Mouse (Mus musculus) CH12.LX (cell line): Measurements from ENCODE around the gene Aspg. TPM values are rescaled to one million over a fixed set of nuclear protein-coding genes. Genes with fewer than 3 reads are reported as not detected.

Source experiments
- DNase-seq: peaks from one replicate; pipeline ENCODE4 v3.0.0-alpha.2; 2013; ENCODE audit errors: extremely low read depth
- H3K27ac ChIP-seq: 2 replicates; pipeline ENCODE4 v1.5.1; 2012; ENCODE audit warnings: low read depth, mild to moderate bottlenecking, control low read depth, moderate library complexity; ENCODE audit not compliant: insufficient read depth
- H3K27me3 ChIP-seq: replicated peaks from 2 replicates; pipeline ENCODE3; 2012; ENCODE audit warnings: inconsistent platforms
- H3K36me3 ChIP-seq, 2 experiments: replicated peaks in 1 of 2; 2 replicates each; pipeline versions ENCODE3 to v1.6.1; 2012; ENCODE audit warnings: inconsistent platforms in 1 of 2, low read length in 1 of 2, mild to moderate bottlenecking in 1 of 2, mixed read lengths in 1 of 2, moderate library complexity in 1 of 2; ENCODE audit not compliant: control insufficient read depth in 1 of 2, insufficient read depth in 1 of 2
- H3K4me1 ChIP-seq, 2 experiments: 2 replicates each; pipeline ENCODE4 v1.6.1; 2012; ENCODE audit warnings: inconsistent platforms in 1 of 2, moderate library complexity in 1 of 2; ENCODE audit not compliant: insufficient read depth in 2 of 2, control insufficient read depth in 1 of 2
- H3K4me2 ChIP-seq: 2 replicates; pipeline ENCODE4 v1.6.1; 2012; ENCODE audit warnings: low read depth, mild to moderate bottlenecking, control low read depth; ENCODE audit not compliant: poor library complexity, insufficient read depth, severe bottlenecking
- H3K4me3 ChIP-seq, 3 experiments: fragments of 150-350 bp in 1 of 3; sonication (generic) in 1 of 3; replicated peaks in 1 of 3; 2 replicates each; pipeline versions ENCODE3 to v1.5.1; 2011 to 2012; ENCODE audit warnings: low read depth in 2 of 3, low read length in 2 of 3, mild to moderate bottlenecking in 2 of 3, moderate library complexity in 2 of 3, control low read depth in 1 of 3, improper control_type of control experiment in 1 of 3, inconsistent platforms in 1 of 3, mixed read lengths in 1 of 3; ENCODE audit not compliant: poor library complexity in 1 of 3
- H3K79me2 ChIP-seq: replicated peaks from 2 replicates; pipeline ENCODE4 v1.6.1; 2012; ENCODE audit warnings: mild to moderate bottlenecking, moderate library complexity; ENCODE audit not compliant: control insufficient read depth, poor library complexity, insufficient read depth, severe bottlenecking; ENCODE audit errors: extremely low read depth
- H3K9ac ChIP-seq: 2 replicates; pipeline ENCODE4 v1.6.1; 2012; ENCODE audit warnings: low read depth, mild to moderate bottlenecking, control low read depth, moderate library complexity; ENCODE audit not compliant: insufficient read depth
- H3K9me3 ChIP-seq: replicated peaks from 2 replicates; pipeline ENCODE3; 2012; ENCODE audit warnings: low read length, inconsistent platforms, mixed read lengths
- CHD1 ChIP-seq: IDR thresholded peaks from 2 replicates; pipeline ENCODE4 v1.6.1; 2012; ENCODE audit warnings: low read depth, low read length, improper control_type of control experiment, inconsistent platforms
- ELF1 ChIP-seq: IDR thresholded peaks from 2 replicates; pipeline ENCODE4 v1.6.1; 2014; ENCODE audit warnings: low read depth, mild to moderate bottlenecking, inconsistent platforms, low read length, improper control_type of control experiment
- ETS1 ChIP-seq: conservative IDR thresholded peaks from 2 replicates; pipeline ENCODE4 v1.6.1; 2012; ENCODE audit warnings: low read depth, mild to moderate bottlenecking, inconsistent platforms, low read length, improper control_type of control experiment, moderate library complexity
- GABPA ChIP-seq: IDR thresholded peaks from 2 replicates; pipeline ENCODE4 v1.6.1; 2012; ENCODE audit warnings: low read depth, low read length, improper control_type of control experiment, inconsistent platforms; ENCODE audit not compliant: insufficient replicate concordance
- HCFC1 ChIP-seq: IDR thresholded peaks from 2 replicates; pipeline ENCODE4 v1.6.1; 2012; ENCODE audit warnings: low read depth, mild to moderate bottlenecking, inconsistent platforms, low read length, improper control_type of control experiment
- JUN ChIP-seq: IDR thresholded peaks from 2 replicates; pipeline ENCODE4 v1.6.1; 2011; ENCODE audit warnings: low read depth, mild to moderate bottlenecking, low read length, improper control_type of control experiment, moderate library complexity; ENCODE audit not compliant: insufficient read depth
- MAFK ChIP-seq: IDR thresholded peaks from 2 replicates; pipeline ENCODE4 v1.6.1; 2011; ENCODE audit warnings: low read length, improper control_type of control experiment; ENCODE audit not compliant: insufficient replicate concordance
- MAZ ChIP-seq: IDR thresholded peaks from 2 replicates; pipeline ENCODE4 v1.6.1; 2012; ENCODE audit warnings: low read depth, mild to moderate bottlenecking, inconsistent platforms, low read length, improper control_type of control experiment, moderate library complexity
- MXI1 ChIP-seq: IDR thresholded peaks from 2 replicates; pipeline ENCODE4 v1.6.1; 2011; ENCODE audit warnings: mild to moderate bottlenecking, low read depth, low read length, improper control_type of control experiment
- MYC ChIP-seq: IDR thresholded peaks from 2 replicates; pipeline ENCODE4 v1.6.1; 2011; ENCODE audit warnings: low read depth, mild to moderate bottlenecking, improper control_type of control experiment, low read length
- NELFE ChIP-seq: IDR thresholded peaks from 2 replicates; pipeline ENCODE4 v1.6.1; 2011; ENCODE audit warnings: low read depth, low read length, improper control_type of control experiment
- NRF1 ChIP-seq: IDR thresholded peaks from 2 replicates; pipeline ENCODE4 v1.6.1; 2014; ENCODE audit warnings: low read depth, mild to moderate bottlenecking, inconsistent platforms, low read length, improper control_type of control experiment, moderate library complexity
- POLR2A ChIP-seq: IDR thresholded peaks from 2 replicates; pipeline ENCODE4 v1.6.1; 2011; ENCODE audit warnings: low read depth, mild to moderate bottlenecking, improper control_type of control experiment, low read length
- POLR2AphosphoS2 ChIP-seq: IDR thresholded peaks from 2 replicates; pipeline ENCODE4 v1.6.1; 2011; ENCODE audit warnings: low read depth, low read length, improper control_type of control experiment
- RCOR1 ChIP-seq: conservative IDR thresholded peaks from 2 replicates; pipeline ENCODE4 v1.6.1; 2012; ENCODE audit warnings: low read depth, mild to moderate bottlenecking, inconsistent platforms, low read length, improper control_type of control experiment
- SIN3A ChIP-seq: IDR thresholded peaks from 2 replicates; pipeline ENCODE4 v1.6.1; 2012; ENCODE audit warnings: low read length, improper control_type of control experiment, inconsistent platforms
- SMC3 ChIP-seq: IDR thresholded peaks from 2 replicates; pipeline ENCODE4 v1.6.1; 2011; ENCODE audit warnings: low read depth, low read length, improper control_type of control experiment
- TCF12 ChIP-seq: IDR thresholded peaks from 2 replicates; pipeline ENCODE4 v1.6.1; 2014; ENCODE audit warnings: low read depth, mild to moderate bottlenecking, inconsistent platforms, low read length, improper control_type of control experiment
- UBTF ChIP-seq: IDR thresholded peaks from 2 replicates; pipeline ENCODE4 v1.6.1; 2012; ENCODE audit warnings: low read depth, mild to moderate bottlenecking, inconsistent platforms, low read length, improper control_type of control experiment, moderate library complexity
- USF1 ChIP-seq: IDR thresholded peaks from 2 replicates; pipeline ENCODE4 v1.6.1; 2014; ENCODE audit warnings: low read depth, mild to moderate bottlenecking, inconsistent platforms, low read length, improper control_type of control experiment
- ZC3H11A ChIP-seq: IDR thresholded peaks from 2 replicates; pipeline ENCODE4 v1.6.1; 2012; ENCODE audit warnings: low read depth, mild to moderate bottlenecking, inconsistent platforms, low read length, improper control_type of control experiment
- ZNF384 ChIP-seq: IDR thresholded peaks from 2 replicates; pipeline ENCODE4 v1.6.1; 2012; ENCODE audit warnings: low read depth, low read length, improper control_type of control experiment, inconsistent platforms
- dilution Hi-C: fragments of 300-500 bp; cut with MboI; formaldehyde crosslinking; loops from 2 replicates; pipeline ENCODE4 v1.14.3; 2020; ENCODE audit warnings: low sequenced_read_pairs; ENCODE audit not compliant: extremely low pct_unique_long_range_greater_than_20kb, extremely low pct_ligation_motif_present
- in situ Hi-C: fragments of 300-500 bp; cut with MboI; formaldehyde crosslinking; loops from 3 replicates; pipeline ENCODE4 v1.14.3; 2019; ENCODE audit warnings: low sequenced_read_pairs, low pct_ligation_motif_present, low pct_unique_long_range_greater_than_20kb, mixed read lengths
- polyA plus RNA-seq: library from polyadenylated mRNA; unstranded; fragments of >175 nt; gene quantifications from 2 replicates; pipeline ENCODE4 v1.2.1, GENCODE M21; 2012; ENCODE audit warnings: low read depth; ENCODE audit not compliant: insufficient read length
- total RNA-seq, 2 experiments: library from RNA; depleted of rRNA; stranded (reverse); fragments of 300-350 nt in 1 of 2; fragments of >200 nt in 1 of 2; gene quantifications; 2 replicates each; pipeline ENCODE4 v1.2.3; 2012 to 2014

Aspg gene
- total and polyA plus RNA-seq, 3 experiments, result not detected

GRCm38 (mm10) chr12:112156804-112157203 is 50.3 kb downstream of the Aspg start:
- dilution Hi-C loops, result no loop called here
- TF ChIP-seq NRF1 (no peak), TCF12 (no peak), MAZ (no peak), CHD1 (no peak), GABPA (no peak), RCOR1 (no peak), POLR2A (no peak), ZC3H11A (no peak), HCFC1 (no peak), USF1 (no peak), JUN (no peak), ETS1 (no peak), ELF1 (no peak), NELFE (no peak), SMC3 (no peak), UBTF (no peak), SIN3A (no peak), POLR2AphosphoS2 (no peak), MYC (no peak)

GRCm38 (mm10) chr12:112158246-112158645 is 51.8 kb downstream of the Aspg start:
- TF ChIP-seq MAFK (no peak), MXI1 (no peak), ZNF384 (no peak), SMC3 (no peak), USF1 (no peak)
- no peak overlapping the region for H3K4me3 ChIP-seq
- H3K4me2 ChIP-seq, result no peak overlapping the region
- no peak overlapping the region for H3K27ac ChIP-seq
- no peaks in the 10 kb centered on the region for H3K9me3 ChIP-seq
- H3K79me2 ChIP-seq, result no peaks in the 10 kb centered on the region
- in situ Hi-C loops (no loop called here), dilution Hi-C loops (no loop called here)
- H3K36me3 ChIP-seq, result no peaks in the 10 kb centered on the region
- H3K27me3 ChIP-seq, result peaks cover 95% of the 10 kb centered on the region
- H3K9ac ChIP-seq, result no peak overlapping the region
- DNase-seq, result no peak
- H3K4me1 ChIP-seq, result no peaks in the 10 kb centered on the region

More at GRCm38 (mm10) chr12:112156804-112157203, 50.3 kb downstream of the Aspg start:
- H3K36me3 ChIP-seq, result no peaks in the 10 kb centered on the region
- no peak overlapping the region for H3K4me3 ChIP-seq
- H3K9ac ChIP-seq, result no peak overlapping the region
- H3K4me1 ChIP-seq, result no peaks in the 10 kb centered on the region
- no peak for DNase-seq
- H3K27ac ChIP-seq, result no peak overlapping the region
- no peaks in the 10 kb centered on the region for H3K79me2 ChIP-seq
- H3K27me3 ChIP-seq, result peaks cover 93% of the 10 kb centered on the region
- no peak overlapping the region for H3K4me2 ChIP-seq
- no peaks in the 10 kb centered on the region for H3K9me3 ChIP-seq
- in situ Hi-C loops, result no loop called here
